Mouse (Mus musculus) kidney, embryonic 14.5 days (tissue): Measurements from ENCODE around the gene Gnb4. TPM values are rescaled to one million over a fixed set of nuclear protein-coding genes. Genes with fewer than 3 reads are reported as not detected.

Experiments
- ATAC-seq: fragments of 200-750 bp; cut with Nextera tagmentation; 2 replicates; pipeline ENCODE4 v1.8.0; 2017; ENCODE audit warnings: moderate number of reproducible peaks, mild to moderate bottlenecking, moderate TSS enrichment, moderate library complexity; ENCODE audit not compliant: low FRiP score, low TSS enrichment
- H3K27ac ChIP-seq: fragments of 300-500 bp; sonication (generic); 2 replicates; pipeline ENCODE4 v1.5.1; 2014; ENCODE audit warnings: low read depth, mild to moderate bottlenecking, low read length, moderate library complexity, mixed read lengths
- H3K27me3 ChIP-seq: fragments of 300-500 bp; sonication (generic); 2 replicates; pipeline ENCODE4 v1.6.1; 2014; ENCODE audit warnings: mild to moderate bottlenecking, low read length; ENCODE audit not compliant: control insufficient read depth, insufficient read depth
- H3K36me3 ChIP-seq: fragments of 300-500 bp; sonication (generic); 2 replicates; pipeline ENCODE4 v1.6.1; 2014; ENCODE audit warnings: low read length, mixed read lengths; ENCODE audit not compliant: control insufficient read depth, insufficient read depth
- H3K4me1 ChIP-seq: fragments of 300-500 bp; sonication (generic); 2 replicates; pipeline ENCODE4 v1.6.1; 2014; ENCODE audit warnings: low read length, mixed read lengths; ENCODE audit not compliant: control insufficient read depth, insufficient read depth
- H3K4me2 ChIP-seq: fragments of 300-500 bp; sonication (generic); replicated peaks from 2 replicates; pipeline ENCODE4 v1.6.1; 2014; ENCODE audit warnings: low read depth, mild to moderate bottlenecking, low read length
- H3K4me3 ChIP-seq: fragments of 300-500 bp; sonication (generic); 2 replicates; pipeline ENCODE4 v1.5.1; 2014; ENCODE audit warnings: mild to moderate bottlenecking, low read length
- H3K9ac ChIP-seq: fragments of 300-500 bp; sonication (generic); 2 replicates; pipeline ENCODE4 v1.6.1; 2014; ENCODE audit warnings: low read depth, mild to moderate bottlenecking, low read length, moderate library complexity
- H3K9me3 ChIP-seq: fragments of 300-500 bp; sonication (generic); 2 replicates; pipeline ENCODE4 v1.6.1; 2016; ENCODE audit warnings: low read length; ENCODE audit not compliant: control insufficient read depth
- WGBS: fragments of 180-500 bp; shearing (Covaris S2); extraction: QIAGEN DNeasy Blood & Tissue Kit; methylation state at CpG from one replicate; pipeline ENCODE4 v1.1.7; 2014; 5-methylcytosine and 5-hydroxymethylcytosine counted together
- polyA plus RNA-seq: library from polyadenylated mRNA; unstranded; fragments of >200 nt; fragmentation: Nextera tagmentation; extraction: Ambion mirVana; gene quantifications from 2 replicates; pipeline ENCODE4 v1.2.1, GENCODE M21; 2014

The Gnb4 gene
- polyA plus RNA-seq, 1 experiment from 2014 or later = 43.8 TPM

GRCm38 (mm10) chr3:32601055-32601454 is 15.3 kb downstream of the Gnb4 start:
- Histone ChIP-seq H3K9me3 (no peaks in the 10 kb centered on the region), H3K9ac (no peak overlapping the region), H3K36me3 (no peaks in the 10 kb centered on the region; the same call in 1 of the 2 replicates), H3K27me3 (no peaks in the 10 kb centered on the region), H3K4me3 (no peak overlapping the region), H3K4me2 (no peak overlapping the region), H3K4me1 (no peaks in the 10 kb centered on the region), H3K27ac (no peak overlapping the region)
- 91% methylated on average over 10 of the region's 10 CpGs for WGBS
- no peak for ATAC-seq

- WGBS = 64% methylated on average over 3 of the region's 3 CpGs
- ATAC-seq = no peak
Observed at GRCm38 (mm10) chr3:32599328-32599727, 17.1 kb downstream of the Gnb4 start.

GRCm38 (mm10) chr3:32595080-32595479 is 21.3 kb downstream of the Gnb4 start:
- Histone ChIP-seq H3K4me2 (no peak overlapping the region), H3K27ac (no peak overlapping the region), H3K9ac (no peak overlapping the region), H3K36me3 (no peaks in the 10 kb centered on the region; the same call in 1 of the 2 replicates), H3K4me3 (no peak overlapping the region), H3K9me3 (no peaks in the 10 kb centered on the region), H3K27me3 (no peaks in the 10 kb centered on the region), H3K4me1 (no peaks in the 10 kb centered on the region)
- 22% methylated on average over 4 of the region's 4 CpGs for WGBS
- ATAC-seq = peak; percentile 88

More at GRCm38 (mm10) chr3:32599328-32599727, 17.1 kb downstream of the Gnb4 start:
- no peaks in the 10 kb centered on the region for H3K9me3 ChIP-seq
- no peaks in the 10 kb centered on the region for H3K27me3 ChIP-seq
- H3K4me2 ChIP-seq = no peak overlapping the region
- no peak overlapping the region for H3K4me3 ChIP-seq
- no peak overlapping the region for H3K27ac ChIP-seq
- H3K9ac ChIP-seq = no peak overlapping the region
- H3K4me1 ChIP-seq = no peaks in the 10 kb centered on the region
- H3K36me3 ChIP-seq = no peaks in the 10 kb centered on the region; the same call in 1 of the 2 replicates

GRCm38 (mm10) chr3:32586274-32586673 is 30.1 kb downstream of the Gnb4 start:
- 96% methylated on average over 3 of the region's 3 CpGs for whole genome bisulfite sequencing
- no peaks in the 10 kb centered on the region for H3K27me3 ChIP-seq
- no peaks in the 10 kb centered on the region for H3K9me3 ChIP-seq
- H3K4me1 ChIP-seq = no peaks in the 10 kb centered on the region
- no peak overlapping the region for H3K4me3 ChIP-seq
- no peak overlapping the region for H3K4me2 ChIP-seq
- no peak overlapping the region for H3K9ac ChIP-seq
- H3K27ac ChIP-seq = no peak overlapping the region
- H3K36me3 ChIP-seq = peaks cover 25% of the 10 kb centered on the region; the same call in 1 of the 2 replicates
- no peak for ATAC-seq

- H3K27me3 ChIP-seq = no peaks in the 10 kb centered on the region
- H3K9ac ChIP-seq = no peak overlapping the region
- H3K4me1 ChIP-seq = no peaks in the 10 kb centered on the region
- no peak for ATAC-seq
- 93% methylated on average over 4 of the region's 4 CpGs for WGBS
- H3K36me3 ChIP-seq = peaks cover 24% of the 10 kb centered on the region; the same call in 1 of the 2 replicates
- no peak overlapping the region for H3K4me3 ChIP-seq
- H3K4me2 ChIP-seq = no peak overlapping the region
- H3K27ac ChIP-seq = no peak overlapping the region
- no peaks in the 10 kb centered on the region for H3K9me3 ChIP-seq
Observed at GRCm38 (mm10) chr3:32583489-32583888, 32.9 kb downstream of the Gnb4 start.

- no peaks in the 10 kb centered on the region for H3K27me3 ChIP-seq
- no peaks in the 10 kb centered on the region for H3K4me1 ChIP-seq
- ATAC-seq = no peak
- H3K9me3 ChIP-seq = no peaks in the 10 kb centered on the region
- H3K9ac ChIP-seq = no peak overlapping the region
- H3K27ac ChIP-seq = no peak overlapping the region
- WGBS = 89% methylated on average over 3 of the region's 3 CpGs
- no peak overlapping the region for H3K4me2 ChIP-seq
- H3K4me3 ChIP-seq = no peak overlapping the region
- H3K36me3 ChIP-seq = peaks cover 25% of the 10 kb centered on the region; the same call in 1 of the 2 replicates
Observed at GRCm38 (mm10) chr3:32581911-32582310, 34.5 kb downstream of the Gnb4 start.

GRCm38 (mm10) chr3:32580738-32581137 is 35.6 kb downstream of the Gnb4 start:
- Histone ChIP-seq H3K4me2 (no peak overlapping the region), H3K36me3 (peaks cover 24% of the 10 kb centered on the region; the same call in 1 of the 2 replicates), H3K27me3 (no peaks in the 10 kb centered on the region), H3K9me3 (no peaks in the 10 kb centered on the region), H3K9ac (no peak overlapping the region), H3K4me1 (no peaks in the 10 kb centered on the region), H3K4me3 (no peak overlapping the region), H3K27ac (no peak overlapping the region)
- ATAC-seq = no peak
- WGBS = 87% methylated on average over 3 of the region's 3 CpGs

- WGBS = 95% methylated on average over 5 of the region's 5 CpGs
- Histone ChIP-seq H3K4me2 (no peak overlapping the region), H3K36me3 (peaks cover 37% of the 10 kb centered on the region; the same call in 1 of the 2 replicates), H3K4me1 (no peaks in the 10 kb centered on the region), H3K27me3 (no peaks in the 10 kb centered on the region), H3K9me3 (no peaks in the 10 kb centered on the region), H3K9ac (no peak overlapping the region), H3K4me3 (no peak overlapping the region), H3K27ac (no peak overlapping the region)
- no peak for ATAC-seq
Observed at GRCm38 (mm10) chr3:32578772-32579171, 37.6 kb downstream of the Gnb4 start.

- no peaks in the 10 kb centered on the region for H3K27me3 ChIP-seq
- no peak for ATAC-seq
- no peak overlapping the region for H3K27ac ChIP-seq
- H3K9me3 ChIP-seq = no peaks in the 10 kb centered on the region
- no peak overlapping the region for H3K4me3 ChIP-seq
- no peak overlapping the region for H3K4me2 ChIP-seq
- H3K36me3 ChIP-seq = peaks cover 35% of the 10 kb centered on the region
- H3K4me1 ChIP-seq = no peaks in the 10 kb centered on the region
- H3K9ac ChIP-seq = no peak overlapping the region
- WGBS = 95% methylated on average over 3 of the region's 3 CpGs
Observed at GRCm38 (mm10) chr3:32575151-32575550, 41.2 kb downstream of the Gnb4 start.
